Mouse (Mus musculus) forebrain, embryonic 11.5 days (tissue): Measurements from ENCODE around the gene Asb1. TPM values are rescaled to one million over a fixed set of nuclear protein-coding genes. Genes with fewer than 3 reads are reported as not detected.

Source experiments
- ATAC-seq: fragments of 200-750 bp; cut with Nextera tagmentation; replicated peaks from 2 replicates; pipeline ENCODE4 v1.8.0; 2017; ENCODE audit warnings: moderate TSS enrichment; ENCODE audit not compliant: low FRiP score
- DNase-seq: peaks from one replicate; pipeline ENCODE4 v3.0.0-alpha.2; 2017; ENCODE audit warnings: low spot score
- H3K27ac ChIP-seq: fragments of 300-500 bp; sonication (generic); 2 replicates; pipeline ENCODE4 v1.5.1; 2014; ENCODE audit warnings: low read depth, low read length
- H3K27me3 ChIP-seq: fragments of 300-500 bp; sonication (generic); 2 replicates; pipeline ENCODE4 v1.6.1; 2014; ENCODE audit warnings: mild to moderate bottlenecking, low read length, mixed read lengths; ENCODE audit not compliant: control insufficient read depth, insufficient read depth
- H3K36me3 ChIP-seq: fragments of 300-500 bp; sonication (generic); 2 replicates; pipeline ENCODE4 v1.6.1; 2014; ENCODE audit warnings: mild to moderate bottlenecking, low read length, moderate library complexity, mixed read lengths; ENCODE audit not compliant: control insufficient read depth, insufficient read depth
- H3K4me1 ChIP-seq: fragments of 300-500 bp; sonication (generic); replicated peaks from 2 replicates; pipeline ENCODE4 v1.6.1; 2014; ENCODE audit warnings: low read length, mixed read lengths; ENCODE audit not compliant: control insufficient read depth, insufficient read depth
- H3K4me2 ChIP-seq: fragments of 300-500 bp; sonication (generic); 2 replicates; pipeline ENCODE4 v1.6.1; 2014; ENCODE audit warnings: low read depth, mild to moderate bottlenecking, low read length, moderate library complexity, mixed read lengths; ENCODE audit not compliant: severe bottlenecking
- H3K4me3 ChIP-seq: fragments of 300-500 bp; sonication (generic); 2 replicates; pipeline ENCODE4 v1.5.1; 2014; ENCODE audit warnings: low read depth, low read length
- H3K9ac ChIP-seq: fragments of 300-500 bp; sonication (generic); 2 replicates; pipeline ENCODE4 v1.6.1; 2014; ENCODE audit warnings: low read length
- H3K9me3 ChIP-seq: fragments of 300-500 bp; sonication (generic); 2 replicates; pipeline ENCODE4 v1.6.1; 2016; ENCODE audit warnings: low read length, mixed read lengths; ENCODE audit not compliant: control insufficient read depth
- WGBS: fragments of 180-500 bp; shearing (Covaris S2); extraction: QIAGEN DNeasy Blood & Tissue Kit; methylation state at CpG from one replicate; pipeline ENCODE4 v1.1.7; 2014; 5-methylcytosine and 5-hydroxymethylcytosine counted together
- polyA plus RNA-seq: library from polyadenylated mRNA; unstranded; fragments of >200 nt; fragmentation: Nextera tagmentation; extraction: Ambion mirVana; gene quantifications from 2 replicates; pipeline ENCODE4 v1.2.1, GENCODE M21; 2014

Asb1 gene
- polyA plus RNA-seq, 1 experiment from 2014 or later: 12.7 TPM

DNA sequence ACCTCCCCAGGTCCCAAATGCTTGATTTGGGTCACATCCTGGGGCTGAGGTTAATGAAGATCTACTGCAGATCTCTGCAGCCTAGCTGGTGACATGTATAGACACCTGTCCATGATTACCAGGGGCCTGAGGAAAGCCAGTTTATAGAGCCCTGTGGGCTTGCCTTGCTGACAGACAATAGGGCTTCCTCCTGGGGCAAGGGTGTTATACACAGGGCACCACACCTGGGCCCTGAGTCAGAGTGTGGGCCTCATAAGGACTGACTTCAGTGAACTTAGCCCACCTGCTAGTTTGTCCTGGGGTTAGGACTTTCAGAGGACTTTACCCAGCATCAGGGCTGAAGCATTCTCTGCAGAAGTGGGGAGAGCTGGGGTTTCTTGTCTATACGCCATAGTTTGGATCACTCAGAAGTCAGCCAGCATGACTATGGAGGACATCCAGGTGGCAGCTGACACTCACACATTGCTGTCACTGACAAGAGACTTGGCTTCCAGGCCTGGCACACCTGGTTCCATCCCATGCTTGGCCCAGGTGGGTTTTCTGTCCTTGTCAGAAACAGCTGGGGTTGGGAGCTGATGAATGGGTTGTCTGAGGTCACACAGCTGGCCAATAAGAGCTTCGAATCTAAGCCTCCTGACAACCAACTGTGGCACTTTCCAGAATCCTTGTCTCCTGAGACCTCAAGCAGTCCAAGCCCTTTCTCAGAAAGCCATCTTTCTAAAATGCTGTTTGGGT, 61.2 kb downstream of the Asb1 start:
- WGBS: 78% methylated on average over 2 of the region's 2 CpGs
- ATAC-seq: no peak

DNA sequence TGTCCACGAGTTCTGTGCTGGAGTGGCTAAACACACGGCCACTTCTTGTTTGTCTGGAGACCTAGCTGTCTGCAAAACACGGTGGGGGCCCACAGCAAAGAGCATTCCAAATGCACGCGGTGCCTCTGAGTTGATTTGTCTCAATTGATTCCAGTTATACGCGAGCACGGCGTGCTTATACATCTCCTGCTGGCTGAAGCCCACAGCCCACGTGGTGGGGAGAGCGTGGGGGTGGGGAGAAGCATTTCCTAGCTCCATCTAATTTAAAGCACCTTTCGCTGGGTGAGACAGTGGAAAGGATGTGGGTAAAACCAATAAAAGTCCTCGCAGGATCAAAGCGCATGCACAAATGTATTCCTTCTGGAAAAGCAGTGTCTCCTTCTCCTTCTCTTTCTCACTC, 65.3 kb downstream of the Asb1 start:
- 72% methylated on average over 14 of the region's 14 CpGs for WGBS
- H3K4me3 ChIP-seq: no peak overlapping the region
- no peak for ATAC-seq
- no peak for DNase-seq
- no peak overlapping the region for H3K27ac ChIP-seq
- no peaks in the 10 kb centered on the region for H3K9me3 ChIP-seq
- no peak overlapping the region for H3K4me2 ChIP-seq
- H3K4me1 ChIP-seq: peaks cover 8% of the 10 kb centered on the region; the same call in 1 of the 2 replicates
- no peaks in the 10 kb centered on the region for H3K36me3 ChIP-seq
- H3K27me3 ChIP-seq: no peaks in the 10 kb centered on the region
- no peak overlapping the region for H3K9ac ChIP-seq

More for the DNA sequence above, 61.2 kb downstream of the Asb1 start:
- H3K27me3 ChIP-seq: no peaks in the 10 kb centered on the region
- no peak overlapping the region for H3K4me3 ChIP-seq
- H3K4me2 ChIP-seq: no peak overlapping the region
- peak overlapping the region; percentile 16; the same call in 1 of the 2 replicates for H3K9ac ChIP-seq
- peaks cover 10% of the 10 kb centered on the region; the same call in 1 of the 2 replicates for H3K4me1 ChIP-seq
- no peaks in the 10 kb centered on the region for H3K36me3 ChIP-seq
- H3K9me3 ChIP-seq: no peaks in the 10 kb centered on the region
- no peak for DNase-seq
- no peak overlapping the region for H3K27ac ChIP-seq

DNA sequence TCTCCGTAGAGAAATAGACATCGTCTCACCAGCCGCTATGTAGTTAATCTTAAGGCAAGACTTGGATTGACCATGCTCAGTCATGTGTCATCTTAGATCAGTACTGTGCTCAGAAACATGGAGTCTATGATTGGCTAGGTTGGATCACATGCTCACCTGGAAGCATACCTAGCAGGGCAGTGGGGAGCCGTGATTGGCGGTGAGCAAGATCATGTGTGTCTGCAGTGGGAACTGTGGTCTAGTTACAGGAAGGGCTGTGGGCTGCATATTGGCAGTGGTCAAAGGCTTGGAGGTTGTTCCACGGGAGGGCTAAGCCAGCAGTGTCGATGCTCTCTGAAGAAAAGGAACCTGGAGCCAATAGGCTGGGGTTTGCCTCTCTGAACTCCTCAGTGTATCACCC, 66.4 kb downstream of the Asb1 start:
- Histone ChIP-seq H3K27ac (no peak overlapping the region), H3K4me2 (no peak overlapping the region), H3K36me3 (no peaks in the 10 kb centered on the region), H3K27me3 (no peaks in the 10 kb centered on the region), H3K4me3 (no peak overlapping the region), H3K9ac (no peak overlapping the region), H3K4me1 (no peaks in the 10 kb centered on the region), H3K9me3 (no peaks in the 10 kb centered on the region)
- 98% methylated on average over 7 of the region's 7 CpGs for WGBS
- DNase-seq (no peak), ATAC-seq (no peak)

DNA sequence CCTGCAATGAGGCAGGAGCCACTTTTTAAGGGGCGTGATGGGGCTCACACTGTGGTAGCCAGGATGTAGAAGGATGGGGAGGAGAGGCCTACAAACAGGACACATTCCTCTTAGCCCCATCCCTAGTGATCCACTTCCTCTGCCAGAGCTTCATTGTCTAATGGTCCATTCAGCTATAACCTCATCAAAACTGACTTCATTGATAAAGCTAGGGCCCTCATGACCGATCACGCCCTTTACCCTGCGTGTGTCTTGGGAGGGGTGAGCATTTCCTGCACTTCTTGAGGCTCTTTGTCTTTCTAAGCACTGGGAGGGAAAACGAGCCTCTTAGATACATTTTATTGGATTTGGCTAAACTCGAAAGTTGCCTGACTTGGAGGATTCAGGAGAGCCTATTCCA, 66.8 kb downstream of the Asb1 start:
- Histone ChIP-seq H3K36me3 (no peaks in the 10 kb centered on the region), H3K4me1 (no peaks in the 10 kb centered on the region), H3K27ac (no peak overlapping the region), H3K9me3 (no peaks in the 10 kb centered on the region), H3K9ac (no peak overlapping the region), H3K27me3 (no peaks in the 10 kb centered on the region), H3K4me2 (no peak overlapping the region), H3K4me3 (no peak overlapping the region)
- WGBS: 76% methylated on average over 6 of the region's 6 CpGs
- ATAC-seq (no peak), DNase-seq (no peak)

Other genes starting within 250 kb of the Asb1 start
- 14.2 and 17.0 TPM in 2 replicates for gene Scly, start 242.2 kb upstream of the Asb1 start, polyA plus RNA-seq
- 0.04 and 0.08 TPM in 2 replicates for gene Espnl, start 218.5 kb upstream of the Asb1 start, polyA plus RNA-seq
- gene Klhl30, start 189.5 kb upstream of the Asb1 start, polyA plus RNA-seq: not detected in 2 replicates
- gene Erfe, start 174.1 kb upstream of the Asb1 start, polyA plus RNA-seq: 0.91 and 2.0 TPM in 2 replicates
- 161 and 166 TPM in 2 replicates for gene Ilkap, start 141.7 kb upstream of the Asb1 start, polyA plus RNA-seq
- gene Hes6, start 126.5 kb upstream of the Asb1 start, polyA plus RNA-seq: 258 and 260 TPM in 2 replicates
- gene Per2, start 81.2 kb upstream of the Asb1 start, polyA plus RNA-seq: 2.7 and 3.6 TPM in 2 replicates
- gene Traf3ip1, start 45.9 kb upstream of the Asb1 start, polyA plus RNA-seq: 9.1 and 10.3 TPM in 2 replicates